Mouse (Mus musculus): ENCODE data around the gene Agap1. TPM values are rescaled to one million over a fixed set of nuclear protein-coding genes. Genes with fewer than 3 reads are reported as not detected.

Agap1 gene
- polyA plus RNA-seq, 1 experiment from 2014 or later: 7.2 TPM

GRCm38 (mm10) chr1:89786793-89787192 lies 332.2 kb downstream of the Agap1 start:
- Histone ChIP-seq H3K4me3 (no peak overlapping the region), H3K4me1 (replicated peaks) (no peaks in the 10 kb centered on the region; the same call in 1 of the 2 replicates), H3K27ac (no peak overlapping the region), H3K36me3 (0 out of 2 replicates have a peak, but pooled peaks cover 5% of the 10 kb centered on the region), H3K9me3 (replicated peaks) (no peaks in the 10 kb centered on the region), H3K9ac (no peak overlapping the region), H3K4me2 (no peak overlapping the region), H3K27me3 (no peaks in the 10 kb centered on the region)
- 76% methylated on average over 6 of the region's 6 CpGs for WGBS
- ATAC-seq (replicated peaks; ENCODE audit: insufficient number of reproducible peaks, insufficient read depth, low FRiP score, low read depth): no peak

- WGBS: 66% methylated on average over 14 of the region's 14 CpGs
- Histone ChIP-seq H3K9me3 (replicated peaks) (no peaks in the 10 kb centered on the region), H3K9ac (no peak overlapping the region), H3K27ac (no peak overlapping the region), H3K4me3 (no peak overlapping the region), H3K4me2 (no peak overlapping the region), H3K4me1 (replicated peaks) (0 out of 2 replicates have a peak, but pooled peaks cover 3% of the 10 kb centered on the region), H3K27me3 (no peaks in the 10 kb centered on the region), H3K36me3 (no peaks in the 10 kb centered on the region)
- ATAC-seq (replicated peaks; ENCODE audit: insufficient number of reproducible peaks, insufficient read depth, low FRiP score, low read depth): no peak
Observed at GRCm38 (mm10) chr1:89798724-89799123, 344.1 kb downstream of the Agap1 start.

- H3K4me3 ChIP-seq: no peak overlapping the region
- no peaks in the 10 kb centered on the region for H3K9me3 ChIP-seq (replicated peaks)
- H3K27me3 ChIP-seq: no peaks in the 10 kb centered on the region
- H3K9ac ChIP-seq: no peak overlapping the region
- H3K4me1 ChIP-seq (replicated peaks): 0 out of 2 replicates have a peak, but pooled peaks cover 3% of the 10 kb centered on the region
- ATAC-seq (replicated peaks; ENCODE audit: insufficient number of reproducible peaks, insufficient read depth, low FRiP score, low read depth): no peak
- no peak overlapping the region for H3K4me2 ChIP-seq
- WGBS: 65% methylated on average over 5 of the region's 5 CpGs
- H3K36me3 ChIP-seq: no peaks in the 10 kb centered on the region
- no peak overlapping the region for H3K27ac ChIP-seq
Observed at GRCm38 (mm10) chr1:89801506-89801905, 346.9 kb downstream of the Agap1 start.

GRCm38 (mm10) chr1:89804981-89805380 lies 350.4 kb downstream of the Agap1 start:
- H3K36me3 ChIP-seq: no peaks in the 10 kb centered on the region
- no peaks in the 10 kb centered on the region for H3K9me3 ChIP-seq (replicated peaks)
- no peak overlapping the region for H3K27ac ChIP-seq
- ATAC-seq (replicated peaks; ENCODE audit: insufficient number of reproducible peaks, insufficient read depth, low FRiP score, low read depth): no peak
- H3K4me1 ChIP-seq (replicated peaks): no peaks in the 10 kb centered on the region
- H3K4me2 ChIP-seq: no peak overlapping the region
- H3K27me3 ChIP-seq: no peaks in the 10 kb centered on the region
- H3K9ac ChIP-seq: no peak overlapping the region
- WGBS: 75% methylated on average over 7 of the region's 7 CpGs
- H3K4me3 ChIP-seq: no peak overlapping the region

GRCm38 (mm10) chr1:89812816-89813215 lies 358.2 kb downstream of the Agap1 start:
- no peak overlapping the region for H3K4me2 ChIP-seq
- H3K4me3 ChIP-seq: no peak overlapping the region
- 90% methylated on average over 8 of the region's 8 CpGs for WGBS
- no peaks in the 10 kb centered on the region for H3K27me3 ChIP-seq
- H3K9ac ChIP-seq: no peak overlapping the region
- no peaks in the 10 kb centered on the region for H3K36me3 ChIP-seq
- no peak for ATAC-seq (replicated peaks; ENCODE audit: insufficient number of reproducible peaks, insufficient read depth, low FRiP score, low read depth)
- H3K4me1 ChIP-seq (replicated peaks): no peaks in the 10 kb centered on the region
- H3K9me3 ChIP-seq (replicated peaks): no peaks in the 10 kb centered on the region
- H3K27ac ChIP-seq: no peak overlapping the region

- no peaks in the 10 kb centered on the region for H3K27me3 ChIP-seq
- no peaks in the 10 kb centered on the region for H3K9me3 ChIP-seq (replicated peaks)
- no peak overlapping the region for H3K4me3 ChIP-seq
- H3K36me3 ChIP-seq: no peaks in the 10 kb centered on the region
- H3K9ac ChIP-seq: no peak overlapping the region
- no peak for ATAC-seq (replicated peaks; ENCODE audit: insufficient number of reproducible peaks, insufficient read depth, low FRiP score, low read depth)
- no peak overlapping the region for H3K27ac ChIP-seq
- H3K4me2 ChIP-seq: no peak overlapping the region
- WGBS: 72% methylated on average over 14 of the region's 14 CpGs
- H3K4me1 ChIP-seq (replicated peaks): no peaks in the 10 kb centered on the region
Observed at GRCm38 (mm10) chr1:89816487-89817206, 362.0 kb downstream of the Agap1 start.

- H3K4me1 ChIP-seq (replicated peaks): no peaks in the 10 kb centered on the region
- H3K27ac ChIP-seq: no peak overlapping the region
- no peak overlapping the region for H3K4me3 ChIP-seq
- H3K4me2 ChIP-seq: no peak overlapping the region
- H3K9ac ChIP-seq: no peak overlapping the region
- ATAC-seq (replicated peaks; ENCODE audit: insufficient number of reproducible peaks, insufficient read depth, low FRiP score, low read depth): no peak
- no peaks in the 10 kb centered on the region for H3K36me3 ChIP-seq
- no peaks in the 10 kb centered on the region for H3K9me3 ChIP-seq (replicated peaks)
- H3K27me3 ChIP-seq: no peaks in the 10 kb centered on the region
- WGBS: 77% methylated on average over 4 of the region's 4 CpGs
Observed at GRCm38 (mm10) chr1:89821822-89822221, 367.2 kb downstream of the Agap1 start.

GRCm38 (mm10) chr1:89822431-89822830 lies 367.8 kb downstream of the Agap1 start:
- Histone ChIP-seq H3K4me1 (replicated peaks) (no peaks in the 10 kb centered on the region), H3K36me3 (no peaks in the 10 kb centered on the region), H3K9me3 (replicated peaks) (no peaks in the 10 kb centered on the region), H3K27me3 (no peaks in the 10 kb centered on the region), H3K9ac (no peak overlapping the region), H3K4me2 (no peak overlapping the region), H3K4me3 (no peak overlapping the region), H3K27ac (no peak overlapping the region)
- 88% methylated on average over 3 of the region's 3 CpGs for WGBS
- no peak for ATAC-seq (replicated peaks; ENCODE audit: insufficient number of reproducible peaks, insufficient read depth, low FRiP score, low read depth)

GRCm38 (mm10) chr1:89823036-89823435 lies 368.4 kb downstream of the Agap1 start:
- Histone ChIP-seq H3K4me1 (replicated peaks) (no peaks in the 10 kb centered on the region), H3K36me3 (no peaks in the 10 kb centered on the region), H3K27ac (no peak overlapping the region), H3K9me3 (replicated peaks) (no peaks in the 10 kb centered on the region), H3K27me3 (no peaks in the 10 kb centered on the region), H3K4me3 (no peak overlapping the region), H3K9ac (no peak overlapping the region), H3K4me2 (no peak overlapping the region)
- whole genome bisulfite sequencing: 85% methylated on average over 7 of the region's 7 CpGs
- no peak for ATAC-seq (replicated peaks; ENCODE audit: insufficient number of reproducible peaks, insufficient read depth, low FRiP score, low read depth)

GRCm38 (mm10) chr1:89827051-89827450 lies 372.4 kb downstream of the Agap1 start:
- no peak for ATAC-seq (replicated peaks; ENCODE audit: insufficient number of reproducible peaks, insufficient read depth, low FRiP score, low read depth)
- Histone ChIP-seq H3K9ac (no peak overlapping the region), H3K27me3 (no peaks in the 10 kb centered on the region), H3K4me1 (replicated peaks) (no peaks in the 10 kb centered on the region), H3K9me3 (replicated peaks) (no peaks in the 10 kb centered on the region), H3K27ac (no peak overlapping the region), H3K4me3 (no peak overlapping the region), H3K36me3 (no peaks in the 10 kb centered on the region), H3K4me2 (no peak overlapping the region)
- WGBS: 73% methylated on average over 3 of the region's 3 CpGs

GRCm38 (mm10) chr1:89831095-89831494 lies 376.5 kb downstream of the Agap1 start:
- WGBS: 96% methylated on average over 1 of the region's 1 CpGs
- no peak for ATAC-seq (replicated peaks; ENCODE audit: insufficient number of reproducible peaks, insufficient read depth, low FRiP score, low read depth)

GRCm38 (mm10) chr1:89844064-89844463 lies 389.5 kb downstream of the Agap1 start:
- H3K36me3 ChIP-seq: peaks cover 3% of the 10 kb centered on the region; the same call in 1 of the 2 replicates
- H3K27ac ChIP-seq: no peak overlapping the region
- no peak overlapping the region for H3K4me3 ChIP-seq
- H3K27me3 ChIP-seq: no peaks in the 10 kb centered on the region
- 75% methylated on average over 9 of the region's 9 CpGs for WGBS
- no peak overlapping the region for H3K4me2 ChIP-seq
- no peaks in the 10 kb centered on the region for H3K4me1 ChIP-seq (replicated peaks)
- no peaks in the 10 kb centered on the region for H3K9me3 ChIP-seq (replicated peaks)
- no peak overlapping the region for H3K9ac ChIP-seq
- ATAC-seq (replicated peaks; ENCODE audit: insufficient number of reproducible peaks, insufficient read depth, low FRiP score, low read depth): no peak

More at GRCm38 (mm10) chr1:89831095-89831494, 376.5 kb downstream of the Agap1 start:
- Histone ChIP-seq H3K4me3 (no peak overlapping the region), H3K4me1 (replicated peaks) (no peaks in the 10 kb centered on the region), H3K9me3 (replicated peaks) (no peaks in the 10 kb centered on the region), H3K4me2 (no peak overlapping the region), H3K9ac (no peak overlapping the region), H3K27me3 (no peaks in the 10 kb centered on the region), H3K36me3 (no peaks in the 10 kb centered on the region), H3K27ac (no peak overlapping the region)

Measured in heart, embryonic 15.5 days (tissue).